Mouse (Mus musculus): ENCODE measurements around the gene Ttll13. TPM values are rescaled to one million over a fixed set of nuclear protein-coding genes. Genes with fewer than 3 reads are reported as not detected.

Gene Ttll13
- total and polyA plus RNA-seq, 3 experiments, result 0.26 to 3.7 (median 3.3) TPM

DNA sequence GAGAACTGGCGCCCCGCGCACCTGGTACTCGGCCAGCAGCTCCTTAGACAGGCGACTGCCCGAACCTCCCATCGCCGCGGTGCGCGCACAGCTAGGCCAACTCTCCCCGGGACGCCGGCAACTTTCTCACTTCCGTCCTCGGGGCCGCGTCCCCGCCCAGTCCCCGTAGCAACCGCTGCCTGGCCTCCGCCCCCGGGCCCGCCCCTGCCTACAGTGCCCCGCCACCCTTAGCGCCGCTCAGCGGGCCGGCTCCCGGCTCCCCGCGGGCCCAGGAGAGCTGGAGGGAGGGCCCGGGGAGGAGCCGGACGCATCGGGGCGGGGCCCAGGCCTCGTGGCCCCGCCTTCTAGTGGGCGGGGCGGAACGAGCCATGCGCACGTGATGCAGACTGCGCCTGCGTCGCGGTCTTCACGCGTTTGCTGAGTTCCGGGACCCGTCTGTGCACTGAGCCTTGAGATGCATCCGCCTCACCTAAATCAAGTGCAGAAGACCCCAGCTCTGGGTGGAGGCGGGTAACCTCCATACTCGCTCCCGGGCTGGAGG is 13.6 kb upstream of the Ttll13 start, which contains the start of the genes Cib1 and Gdpgp1:
Gene Cib1, minus strand, starts transcription at position 325 of the 541 bp plus-strand sequence.
Gene Gdpgp1, plus strand, starts transcription at position 377 of the 541 bp plus-strand sequence.
- peak; percentile 83 for ATAC-seq (ENCODE audit: extremely low read depth, insufficient number of reproducible peaks, low FRiP score, poor library complexity, severe bottlenecking)
- H3K36me3 ChIP-seq (replicated peaks), result peaks cover 56% of the 10 kb centered on the region
- peak within 1 kb of the TSS; percentile 83 for H3K4me3 ChIP-seq (ENCODE audit: low read depth, low read length)
- peak; percentile 97 for DNase-seq (ENCODE audit: low spot score)
- no peak for TF ChIP-seq POLR2AphosphoS5 (IDR thresholded peaks at IDR 0.05; ENCODE audit: insufficient replicate concordance, low read depth, low read length)
- TF ChIP-seq GATA1 (IDR thresholded peaks at IDR 0.05; ENCODE audit: borderline replicate concordance, low read length), result no peak
- TF ChIP-seq CTCF (IDR thresholded peaks at IDR 0.05; ENCODE audit: low read depth, low read length), result no peak
- TF ChIP-seq GATA2 (IDR thresholded peaks at IDR 0.05; ENCODE audit: borderline replicate concordance, low read depth, low read length), result no peak
- no peak for TF ChIP-seq TAL1 (conservative IDR thresholded peaks at IDR 0.05; ENCODE audit: low read depth, low read length)
- no peaks in the 10 kb centered on the region for H3K27me3 ChIP-seq (ENCODE audit: insufficient read depth, low read length)
- no peaks in the 10 kb centered on the region for H3K9me3 ChIP-seq (replicated peaks)
- H3K4me1 ChIP-seq (ENCODE audit: insufficient read depth, low read depth, low read length), result peaks cover 51% of the 10 kb centered on the region

DNA sequence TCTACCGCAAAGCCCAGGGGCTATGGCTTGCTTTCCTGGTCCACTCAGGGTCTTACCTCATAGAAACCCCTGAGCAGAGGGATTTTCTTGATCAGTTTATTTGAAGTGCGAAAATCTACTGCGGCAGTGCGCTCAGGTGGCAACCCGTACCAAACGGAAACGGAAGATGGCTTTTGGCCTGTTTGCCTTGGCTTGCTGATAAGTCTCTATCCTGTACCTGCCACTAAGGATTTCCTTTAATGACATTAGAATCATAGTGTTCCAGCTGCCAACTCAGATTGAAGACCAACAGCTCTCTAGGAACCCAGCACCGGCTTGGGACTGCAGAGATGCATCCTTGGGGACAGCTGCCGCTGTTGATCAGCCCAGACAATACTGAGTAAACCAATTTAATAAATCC is 12.4 kb upstream of the Ttll13 start:
- peaks cover 55% of the 10 kb centered on the region for H3K36me3 ChIP-seq (replicated peaks)
- peaks cover 42% of the 10 kb centered on the region for H3K4me1 ChIP-seq (ENCODE audit: insufficient read depth, low read depth, low read length)
- H3K4me3 ChIP-seq (ENCODE audit: low read depth, low read length), result peak overlapping the region; percentile 83
- no peak for ATAC-seq (ENCODE audit: extremely low read depth, insufficient number of reproducible peaks, low FRiP score, poor library complexity, severe bottlenecking)
- TF ChIP-seq CTCF (IDR thresholded peaks at IDR 0.05; ENCODE audit: low read depth, low read length) (no peak), GATA1 (IDR thresholded peaks at IDR 0.05; ENCODE audit: borderline replicate concordance, low read length) (no peak), GATA2 (IDR thresholded peaks at IDR 0.05; ENCODE audit: borderline replicate concordance, low read depth, low read length) (no peak), TAL1 (conservative IDR thresholded peaks at IDR 0.05; ENCODE audit: low read depth, low read length) (no peak), POLR2AphosphoS5 (IDR thresholded peaks at IDR 0.05; ENCODE audit: insufficient replicate concordance, low read depth, low read length) (no peak)
- no peak for DNase-seq (ENCODE audit: low spot score)
- H3K9me3 ChIP-seq (replicated peaks), result no peaks in the 10 kb centered on the region
- H3K27me3 ChIP-seq (ENCODE audit: insufficient read depth, low read length), result no peaks in the 10 kb centered on the region

DNA sequence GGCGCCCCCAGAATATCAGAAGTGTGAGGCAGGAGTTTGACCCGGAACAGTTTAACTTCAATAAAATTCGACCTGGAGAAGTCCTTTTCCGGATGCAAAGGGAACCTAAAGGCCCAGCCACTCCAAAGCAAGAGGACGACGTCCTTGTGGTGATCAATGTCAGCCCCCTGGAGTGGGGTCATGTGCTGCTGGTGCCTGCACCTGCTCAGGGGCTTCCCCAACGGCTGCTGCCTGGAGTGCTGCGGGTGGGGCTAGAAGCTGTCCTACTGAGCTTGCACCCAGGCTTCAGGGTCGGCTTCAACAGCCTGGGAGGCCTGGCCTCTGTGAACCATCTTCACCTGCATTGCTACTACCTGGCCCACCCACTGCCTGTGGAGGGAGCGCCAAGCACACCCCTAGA is 7.6 kb upstream of the Ttll13 start:
- peaks cover 71% of the 10 kb centered on the region for H3K36me3 ChIP-seq (replicated peaks)
- H3K4me3 ChIP-seq (ENCODE audit: low read depth, low read length), result no peak overlapping the region
- TF ChIP-seq GATA1 (IDR thresholded peaks at IDR 0.05; ENCODE audit: borderline replicate concordance, low read length), result no peak
- no peak for TF ChIP-seq GATA2 (IDR thresholded peaks at IDR 0.05; ENCODE audit: borderline replicate concordance, low read depth, low read length)
- no peak for TF ChIP-seq CTCF (IDR thresholded peaks at IDR 0.05; ENCODE audit: low read depth, low read length)
- no peak for TF ChIP-seq TAL1 (conservative IDR thresholded peaks at IDR 0.05; ENCODE audit: low read depth, low read length)
- no peak for TF ChIP-seq POLR2AphosphoS5 (IDR thresholded peaks at IDR 0.05; ENCODE audit: insufficient replicate concordance, low read depth, low read length)
- ATAC-seq (ENCODE audit: extremely low read depth, insufficient number of reproducible peaks, low FRiP score, poor library complexity, severe bottlenecking) (no peak), DNase-seq (ENCODE audit: low spot score) (no peak)
- H3K27me3 ChIP-seq (ENCODE audit: insufficient read depth, low read length), result no peaks in the 10 kb centered on the region
- H3K9me3 ChIP-seq (replicated peaks), result no peaks in the 10 kb centered on the region
- H3K4me1 ChIP-seq (ENCODE audit: insufficient read depth, low read depth, low read length), result peaks cover 18% of the 10 kb centered on the region

DNA sequence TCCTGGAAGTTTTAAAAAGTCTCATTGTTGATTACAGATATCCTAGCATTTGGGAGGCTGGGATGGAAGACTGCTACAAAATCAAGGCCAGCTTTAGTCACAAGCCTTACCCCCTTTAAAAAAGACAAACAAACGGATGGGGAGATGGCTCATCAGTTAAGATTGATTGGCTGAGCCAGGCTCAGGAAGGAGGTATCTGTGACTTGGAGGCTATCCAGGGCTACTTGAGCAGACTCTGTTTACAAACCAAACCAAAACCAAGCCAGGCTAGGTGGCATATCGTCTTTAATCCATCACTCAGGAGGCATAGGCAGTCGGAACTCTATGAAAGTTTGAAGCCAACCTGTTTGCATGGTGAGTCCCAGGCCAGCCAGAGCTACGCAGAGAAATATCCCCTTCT is 4.5 kb upstream of the Ttll13 start:
- TF ChIP-seq GATA1 (IDR thresholded peaks at IDR 0.05; ENCODE audit: borderline replicate concordance, low read length), result no peak
- no peak for TF ChIP-seq TAL1 (conservative IDR thresholded peaks at IDR 0.05; ENCODE audit: low read depth, low read length)
- no peak for TF ChIP-seq CTCF (IDR thresholded peaks at IDR 0.05; ENCODE audit: low read depth, low read length)
- TF ChIP-seq POLR2AphosphoS5 (IDR thresholded peaks at IDR 0.05; ENCODE audit: insufficient replicate concordance, low read depth, low read length), result no peak
- TF ChIP-seq GATA2 (IDR thresholded peaks at IDR 0.05; ENCODE audit: borderline replicate concordance, low read depth, low read length), result no peak
- no peaks in the 10 kb centered on the region for H3K27me3 ChIP-seq (ENCODE audit: insufficient read depth, low read length)
- no peak overlapping the region for H3K4me3 ChIP-seq (ENCODE audit: low read depth, low read length)
- H3K36me3 ChIP-seq (replicated peaks), result peaks cover 53% of the 10 kb centered on the region
- peaks cover 4% of the 10 kb centered on the region for H3K9me3 ChIP-seq (replicated peaks)
- peaks cover 5% of the 10 kb centered on the region; the same call in 1 of the 2 replicates for H3K4me1 ChIP-seq (ENCODE audit: insufficient read depth, low read depth, low read length)
- DNase-seq (ENCODE audit: low spot score) (no peak), ATAC-seq (ENCODE audit: extremely low read depth, insufficient number of reproducible peaks, low FRiP score, poor library complexity, severe bottlenecking) (no peak)

DNA sequence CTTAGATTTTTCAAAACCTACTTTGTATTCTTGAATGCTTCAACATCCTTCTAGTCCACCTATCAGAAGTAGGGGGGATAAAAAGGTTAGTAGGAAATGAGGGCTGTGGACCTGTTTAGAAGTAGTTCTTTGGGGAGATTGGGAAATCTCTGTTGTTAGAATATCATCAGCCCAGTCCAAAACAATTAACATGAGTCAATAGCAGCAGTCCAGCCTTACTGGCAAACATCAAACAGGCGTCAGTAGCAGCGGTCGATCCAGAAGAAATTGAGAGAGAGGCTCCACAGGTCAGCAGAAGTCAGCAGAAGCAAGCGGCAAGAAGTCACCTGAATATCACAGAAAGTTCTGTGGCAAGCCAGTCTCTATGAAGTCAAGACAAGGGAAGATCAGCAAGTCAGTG is 1.3 kb upstream of the Ttll13 start:
- Histone ChIP-seq H3K4me3 (ENCODE audit: low read depth, low read length) (no peak overlapping the region), H3K4me1 (ENCODE audit: insufficient read depth, low read depth, low read length) (peaks cover 8% of the 10 kb centered on the region), H3K27me3 (ENCODE audit: insufficient read depth, low read length) (no peaks in the 10 kb centered on the region; the same call in 1 of the 2 replicates), H3K36me3 (replicated peaks) (peaks cover 26% of the 10 kb centered on the region), H3K9me3 (replicated peaks) (peaks cover 4% of the 10 kb centered on the region)
- DNase-seq (ENCODE audit: low spot score) (no peak), ATAC-seq (ENCODE audit: extremely low read depth, insufficient number of reproducible peaks, low FRiP score, poor library complexity, severe bottlenecking) (no peak)
- no peak for TF ChIP-seq CTCF (IDR thresholded peaks at IDR 0.05; ENCODE audit: low read depth, low read length)
- TF ChIP-seq TAL1 (conservative IDR thresholded peaks at IDR 0.05; ENCODE audit: low read depth, low read length), result no peak
- TF ChIP-seq GATA1 (IDR thresholded peaks at IDR 0.05; ENCODE audit: borderline replicate concordance, low read length), result no peak
- no peak for TF ChIP-seq POLR2AphosphoS5 (IDR thresholded peaks at IDR 0.05; ENCODE audit: insufficient replicate concordance, low read depth, low read length)
- TF ChIP-seq GATA2 (IDR thresholded peaks at IDR 0.05; ENCODE audit: borderline replicate concordance, low read depth, low read length), result no peak

DNA sequence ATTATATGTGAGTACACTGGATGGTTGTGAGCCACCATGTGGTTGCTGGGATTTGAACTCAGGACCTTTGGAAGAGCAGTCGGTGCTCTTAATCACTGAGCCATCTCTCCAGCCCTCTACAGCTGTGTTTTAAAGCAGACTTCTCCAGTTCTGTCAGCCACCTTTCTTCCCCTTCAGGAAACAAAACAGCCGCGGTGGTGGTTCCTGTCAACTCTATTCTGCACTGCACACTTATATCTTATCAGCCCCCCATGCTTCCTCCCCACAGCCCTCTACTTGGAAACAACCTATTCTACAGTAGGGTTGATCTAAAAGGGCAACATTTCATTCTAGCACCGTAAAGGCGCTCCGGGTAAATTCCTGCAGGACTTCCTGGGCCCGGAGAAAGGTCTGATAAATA is 683 bp downstream of the Ttll13 start:
- no peak for DNase-seq (ENCODE audit: low spot score)
- TF ChIP-seq POLR2AphosphoS5 (IDR thresholded peaks at IDR 0.05; ENCODE audit: insufficient replicate concordance, low read depth, low read length) (no peak), TAL1 (conservative IDR thresholded peaks at IDR 0.05; ENCODE audit: low read depth, low read length) (no peak), GATA2 (IDR thresholded peaks at IDR 0.05; ENCODE audit: borderline replicate concordance, low read depth, low read length) (no peak), CTCF (IDR thresholded peaks at IDR 0.05; ENCODE audit: low read depth, low read length) (no peak), GATA1 (IDR thresholded peaks at IDR 0.05; ENCODE audit: borderline replicate concordance, low read length) (no peak)
- H3K4me1 ChIP-seq (ENCODE audit: insufficient read depth, low read depth, low read length), result peaks cover 18% of the 10 kb centered on the region
- H3K4me3 ChIP-seq (ENCODE audit: low read depth, low read length), result no peak overlapping the region; the same call in 1 of the 2 replicates
- ATAC-seq (ENCODE audit: extremely low read depth, insufficient number of reproducible peaks, low FRiP score, poor library complexity, severe bottlenecking), result no peak
- H3K9me3 ChIP-seq (replicated peaks), result peaks cover 4% of the 10 kb centered on the region
- H3K36me3 ChIP-seq (replicated peaks), result peaks cover 7% of the 10 kb centered on the region
- no peaks in the 10 kb centered on the region; the same call in 1 of the 2 replicates for H3K27me3 ChIP-seq (ENCODE audit: insufficient read depth, low read length)
